Comparison of ENCODE assay signal across 12 mouse cellular contexts in genomic region chr1:194998396-194998795, GRCm38 (mm10).
"Had no signal": no experiment of that assay in that cellular context is flagged by ENCODE, and none has a peak within 500 bp of the region (broad histone marks: within the 10 kb centered on the region; RNA-seq: fewer than 3 reads in every experiment).

No protein-coding gene starts in this region.

- ATAC-seq: intestine, embryonic 15.5 days; midbrain, embryonic 16.5 days had no signal

- H3K36me3 ChIP-seq: intestine, embryonic 15.5 days; limb, embryonic 12.5 days; midbrain, embryonic 12.5 days; neural tube, embryonic 13.5 days had no signal

- H3K9ac ChIP-seq: intestine, embryonic 15.5 days; limb, embryonic 12.5 days; liver, embryonic 14.5 days; midbrain, embryonic 12.5 days; neural tube, embryonic 13.5 days had no signal

- H3K4me3 ChIP-seq: intestine, embryonic 15.5 days; layer of hippocampus, adult 2 months; limb, embryonic 12.5 days; midbrain, embryonic 12.5 days; neural tube, embryonic 13.5 days had no signal

- H3K4me2 ChIP-seq: intestine, embryonic 15.5 days; limb, embryonic 12.5 days; midbrain, embryonic 12.5 days; neural tube, embryonic 13.5 days had no signal

- H3K27ac ChIP-seq: intestine, embryonic 15.5 days; layer of hippocampus, adult 2 months; limb, embryonic 12.5 days; liver, embryonic 14.5 days; midbrain, embryonic 12.5 days; neural tube, embryonic 13.5 days had no signal

- H3K9me3 ChIP-seq: intestine, embryonic 15.5 days; limb, embryonic 12.5 days; midbrain, embryonic 12.5 days; neural tube, embryonic 13.5 days had no signal

- H3K27me3 ChIP-seq: intestine, embryonic 15.5 days; limb, embryonic 12.5 days; midbrain, embryonic 12.5 days; neural tube, embryonic 13.5 days had no signal

- DNase-seq: liver; lung, adult 18-20 months; retina, postnatal 1 day; right cerebral cortex, postnatal 4 days; spleen, adult 18-20 months had no signal

- H3K4me1 ChIP-seq: intestine, embryonic 15.5 days; limb, embryonic 12.5 days; midbrain, embryonic 12.5 days; neural tube, embryonic 13.5 days had no signal
